Mouse (Mus musculus) myocyte (in vitro differentiated cells): ENCODE data around the gene 4930507D05Rik. TPM values are rescaled to one million over a fixed set of nuclear protein-coding genes. Genes with fewer than 3 reads are reported as not detected.
A peak's percentile ranks its signal among the peaks of the same experiment; 100 is the strongest.
"Not testable (repeated sequence)": the region's sequence is repeated elsewhere in the genome, so short reads cannot be mapped to it uniquely, and the experiment has no call there.

Experiments used
- H3K27me3 ChIP-seq: one replicate; pipeline ENCODE4 v1.6.1; 2011; ENCODE audit not compliant: control insufficient read depth, insufficient read depth, insufficient read length
- H3K36me3 ChIP-seq: one replicate; pipeline ENCODE4 v1.6.1; 2011; ENCODE audit not compliant: control insufficient read depth, insufficient read depth
- H3K4me2 ChIP-seq: one replicate; pipeline ENCODE4 v1.6.1; 2011; ENCODE audit warnings: low read depth, control low read depth
- H3K4me3 ChIP-seq: one replicate; pipeline ENCODE4 v1.5.1; 2011; ENCODE audit warnings: mild to moderate bottlenecking, control low read depth, moderate library complexity
- H3K79me2 ChIP-seq: one replicate; pipeline ENCODE4 v1.6.1; 2011; ENCODE audit not compliant: control insufficient read depth, insufficient read depth
- H3ac ChIP-seq: one replicate; pipeline ENCODE4 v1.6.1; 2011; ENCODE audit not compliant: control insufficient read depth, insufficient read length
- CEBPB ChIP-seq: IDR thresholded peaks from 2 replicates; pipeline ENCODE4 v1.6.1; 2011; ENCODE audit warnings: mild to moderate bottlenecking, moderate library complexity; ENCODE audit not compliant: poor library complexity, insufficient read depth, severe bottlenecking
- E2F4 ChIP-seq: IDR thresholded peaks from one replicate; pipeline ENCODE4 v1.6.1; 2011; ENCODE audit warnings: mild to moderate bottlenecking, control low read depth, moderate library complexity; ENCODE audit not compliant: insufficient read depth
- MAX ChIP-seq: IDR thresholded peaks from one replicate; pipeline ENCODE4 v1.6.1; 2011; ENCODE audit warnings: low read depth, mild to moderate bottlenecking, control low read depth
- MYOD1 ChIP-seq, 3 experiments: IDR thresholded peaks; one replicate each; pipeline ENCODE4 v1.6.1; 2011; ENCODE audit warnings: control low read depth in 2 of 3, low read depth in 2 of 3, mild to moderate bottlenecking in 2 of 3, moderate library complexity in 1 of 3; ENCODE audit not compliant: insufficient read length in 2 of 3, control insufficient read depth in 1 of 3
- MYOG ChIP-seq, 3 experiments: IDR thresholded peaks; one replicate each; pipeline ENCODE4 v1.6.1; 2011; ENCODE audit warnings: control low read depth in 2 of 3, low read depth in 2 of 3, mild to moderate bottlenecking in 2 of 3; ENCODE audit not compliant: insufficient read length in 2 of 3, control insufficient read depth in 1 of 3, insufficient read depth in 1 of 3
- POLR2A ChIP-seq: IDR thresholded peaks from one replicate; pipeline ENCODE4 v1.6.1; 2011; ENCODE audit warnings: low read depth, mild to moderate bottlenecking, control low read depth, moderate library complexity; ENCODE audit not compliant: insufficient read length
- POLR2AphosphoS2 ChIP-seq: IDR thresholded peaks from one replicate; pipeline ENCODE4 v1.6.1; 2011; ENCODE audit warnings: low read depth, control low read depth; ENCODE audit not compliant: insufficient read length
- REST ChIP-seq: IDR thresholded peaks from one replicate; pipeline ENCODE4 v1.6.1; 2011; ENCODE audit warnings: mild to moderate bottlenecking, control low read depth, moderate library complexity; ENCODE audit not compliant: insufficient read depth, insufficient read length
- SRF ChIP-seq: IDR thresholded peaks from one replicate; pipeline ENCODE4 v1.6.1; 2011; ENCODE audit warnings: low read depth; ENCODE audit not compliant: control insufficient read depth, insufficient read length
- TCF12 ChIP-seq: IDR thresholded peaks from one replicate; pipeline ENCODE4 v1.6.1; 2011; ENCODE audit warnings: mild to moderate bottlenecking, control low read depth; ENCODE audit not compliant: poor library complexity, insufficient read depth, severe bottlenecking
- TCF3 ChIP-seq: IDR thresholded peaks from one replicate; pipeline ENCODE4 v1.6.1; 2011; ENCODE audit warnings: low read depth, control low read depth; ENCODE audit not compliant: insufficient read length
- USF1 ChIP-seq: IDR thresholded peaks from one replicate; pipeline ENCODE4 v1.6.1; 2011; ENCODE audit warnings: low read depth, mild to moderate bottlenecking, control low read depth, moderate library complexity
- polyA plus RNA-seq: library from polyadenylated mRNA; unstranded; fragments of >200 nt; fragmentation: generic; extraction: Trizol; gene quantifications from one replicate; pipeline ENCODE4 v1.2.1, GENCODE M21; 2012; ENCODE audit warnings: missing spikeins

The 4930507D05Rik gene
- polyA plus RNA-seq, 1 experiment = 0.20 TPM

DNA sequence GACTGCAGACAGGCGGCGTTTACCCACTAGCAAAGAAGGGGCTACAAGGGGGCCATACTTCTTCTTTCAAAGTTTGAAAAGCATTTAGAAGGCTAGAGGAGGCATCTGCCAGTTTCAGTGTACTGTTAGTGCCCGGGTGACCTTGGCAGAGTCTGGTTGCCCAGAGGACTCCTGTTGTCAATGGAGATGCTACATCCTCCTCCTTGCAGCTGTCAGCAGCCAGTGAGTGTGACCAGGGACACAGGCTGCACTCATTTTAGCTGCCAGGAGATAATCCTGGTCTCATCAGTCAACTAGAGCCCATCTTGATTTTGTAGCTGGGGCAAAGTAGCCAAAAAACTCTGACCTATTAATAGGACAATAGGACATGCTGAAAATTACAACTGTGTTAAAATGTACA lies 28.2 kb upstream of the 4930507D05Rik start:
- Histone ChIP-seq H3K79me2 (no peaks in the 10 kb centered on the region), H3ac (no peak overlapping the region), H3K27me3 (no peaks in the 10 kb centered on the region), H3K4me2 (no peak overlapping the region), H3K36me3 (no peaks in the 10 kb centered on the region), H3K4me3 (no peak overlapping the region)
- TF ChIP-seq USF1 (no peak), MYOG (IDR thresholded peaks at IDR 0.05; ENCODE audit: control insufficient read depth in 1 of 3, insufficient read depth in 1 of 3, insufficient read length in 2 of 3, low read depth in 2 of 3) (peak in 1 of 3 experiments; percentile 50), POLR2AphosphoS2 (no peak), MYOD1 (IDR thresholded peaks at IDR 0.05; ENCODE audit: control insufficient read depth in 1 of 3, insufficient read length in 2 of 3, low read depth in 2 of 3) (peak in 2 of 3 experiments; percentile 21 to 65)

DNA sequence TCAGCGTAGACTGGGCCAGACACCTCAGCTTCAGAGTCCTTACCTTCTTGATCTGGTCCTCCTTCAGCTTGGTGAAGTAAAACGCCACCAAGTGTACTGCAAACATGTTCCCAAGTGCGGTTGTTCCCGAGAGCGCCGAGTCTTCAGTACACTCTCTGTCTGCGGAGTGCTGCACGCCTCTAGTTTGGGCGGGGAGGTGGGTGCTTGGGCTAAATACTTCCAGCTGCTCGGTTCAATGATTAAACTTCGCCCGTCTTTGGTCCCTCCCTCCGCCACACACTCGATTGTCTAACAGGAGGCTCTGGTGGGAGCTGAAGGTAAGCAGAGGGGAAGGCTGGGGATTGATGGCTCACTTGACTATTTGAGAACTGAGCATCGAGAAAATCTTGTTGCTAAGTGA lies 27.0 kb upstream of the 4930507D05Rik start, which contains the start of gene Hkdc1:
TSS of gene Hkdc1 (minus strand) at position 237 of the 400 bp plus-strand sequence.
- Histone ChIP-seq H3K79me2 (no peaks in the 10 kb centered on the region), H3K4me2 (no peak within 1 kb of the TSS), H3ac (no peak within 1 kb of the TSS), H3K27me3 (no peaks in the 10 kb centered on the region), H3K36me3 (no peaks in the 10 kb centered on the region), H3K4me3 (no peak within 1 kb of the TSS)
- no peak for TF ChIP-seq MAX
- TF ChIP-seq POLR2AphosphoS2 = no peak
- TF ChIP-seq REST = no peak
- TF ChIP-seq CEBPB = no peak
- no peak for TF ChIP-seq MYOG (IDR thresholded peaks at IDR 0.05; ENCODE audit: control insufficient read depth in 1 of 3, insufficient read depth in 1 of 3, insufficient read length in 2 of 3, low read depth in 2 of 3)
- TF ChIP-seq POLR2A = no peak
- TF ChIP-seq MYOD1 (IDR thresholded peaks at IDR 0.05; ENCODE audit: control insufficient read depth in 1 of 3, insufficient read length in 2 of 3, low read depth in 2 of 3) = no peak
- no peak for TF ChIP-seq TCF3
- TF ChIP-seq E2F4 = no peak
- TF ChIP-seq SRF = no peak
- TF ChIP-seq USF1 = no peak
- no peak for TF ChIP-seq TCF12

DNA sequence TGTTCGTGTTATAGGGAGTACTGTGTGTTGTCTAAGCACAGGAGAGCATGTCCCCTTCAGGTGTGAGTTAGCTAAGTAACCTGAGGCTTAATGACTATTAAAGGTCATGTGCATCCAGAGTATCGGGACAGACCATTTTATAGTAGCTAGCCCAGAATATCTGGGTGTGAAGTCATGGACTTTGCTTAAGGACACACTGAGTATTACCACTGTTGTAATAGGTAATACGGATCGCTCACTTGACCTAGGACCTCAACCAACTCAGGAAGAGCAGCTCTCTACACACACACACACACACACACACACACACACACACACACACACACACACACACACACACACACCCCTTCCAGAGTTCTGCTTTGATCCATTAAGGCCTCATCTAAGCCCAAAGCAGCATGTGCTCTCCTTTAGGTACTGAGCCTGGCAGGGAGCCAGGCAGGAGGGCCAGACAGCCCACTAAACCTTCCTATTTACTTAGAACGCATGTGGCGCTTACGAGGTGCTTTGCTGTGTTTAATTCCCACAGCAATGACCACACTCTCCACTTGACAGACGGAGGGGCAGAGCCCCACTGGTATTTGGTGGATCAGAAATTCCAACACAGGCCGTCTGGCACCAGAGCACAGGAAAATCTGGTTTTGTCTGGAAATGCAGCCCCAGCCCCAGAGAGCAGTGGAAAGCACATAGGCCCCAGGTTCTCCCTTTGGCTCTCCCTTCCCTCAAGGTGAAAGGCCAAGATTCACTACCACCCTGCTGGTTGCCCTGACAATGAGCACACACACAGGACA lies 24.0 kb upstream of the 4930507D05Rik start:
- TF ChIP-seq SRF = no peak
- no peak for TF ChIP-seq MYOD1 (IDR thresholded peaks at IDR 0.05; ENCODE audit: control insufficient read depth in 1 of 3, insufficient read length in 2 of 3, low read depth in 2 of 3)
- TF ChIP-seq POLR2AphosphoS2 = no peak
- TF ChIP-seq MYOG (IDR thresholded peaks at IDR 0.05; ENCODE audit: control insufficient read depth in 1 of 3, insufficient read depth in 1 of 3, insufficient read length in 2 of 3, low read depth in 2 of 3) = no peak
- TF ChIP-seq TCF3 = no peak
- TF ChIP-seq USF1 = no peak
- TF ChIP-seq MAX = no peak
- Histone ChIP-seq H3K27me3 (no peaks in the 10 kb centered on the region), H3ac (no peak overlapping the region)

DNA sequence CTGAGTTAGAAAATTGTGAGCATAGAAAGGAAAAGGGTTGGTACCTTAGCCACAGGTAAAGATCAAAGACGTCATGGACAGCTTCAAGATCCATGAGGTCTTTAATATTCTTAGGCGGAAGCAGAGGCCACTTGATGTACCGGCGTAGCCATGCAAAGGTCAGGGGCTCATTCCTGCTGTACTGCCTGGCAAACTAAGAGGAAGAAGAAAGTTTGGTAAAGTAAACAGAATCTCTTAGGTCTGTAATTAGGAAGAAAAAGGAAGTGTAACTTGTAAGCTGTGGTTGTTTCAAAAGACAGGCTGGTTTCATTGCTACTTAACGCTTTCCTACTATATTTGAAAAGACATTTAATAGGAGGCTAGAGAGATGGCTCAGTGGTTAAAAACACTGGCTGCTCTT lies 18.9 kb upstream of the 4930507D05Rik start:
- Histone ChIP-seq H3K27me3 (no peaks in the 10 kb centered on the region), H3ac (no peak overlapping the region), H3K4me3 (no peak overlapping the region), H3K4me2 (no peak overlapping the region), H3K79me2 (no peaks in the 10 kb centered on the region), H3K36me3 (peaks cover 46% of the 10 kb centered on the region)
- no peak for TF ChIP-seq REST

More for the DNA sequence above, 24.0 kb upstream of the 4930507D05Rik start:
- Histone ChIP-seq H3K4me2 (no peak overlapping the region), H3K79me2 (no peaks in the 10 kb centered on the region), H3K4me3 (no peak overlapping the region), H3K36me3 (peaks cover 18% of the 10 kb centered on the region)

DNA sequence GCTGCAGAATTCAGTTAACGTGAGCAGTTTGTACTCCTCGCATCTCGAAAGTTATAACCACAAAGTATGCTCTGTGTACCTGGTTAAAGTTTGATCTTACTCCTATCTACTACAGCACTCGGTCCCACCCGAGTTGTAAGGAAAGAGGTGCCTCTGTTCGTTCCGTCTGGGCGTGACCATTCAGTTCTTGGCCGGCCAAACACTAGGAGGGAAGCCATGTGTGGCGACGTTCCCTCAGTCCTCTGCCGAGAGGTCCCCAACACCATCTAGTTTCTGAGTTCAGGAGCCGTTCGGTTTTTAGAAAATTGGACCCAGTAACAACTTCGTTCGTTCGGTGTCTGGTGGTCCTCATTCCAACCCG lies 971 bp downstream of the 4930507D05Rik start:
- H3K27me3 ChIP-seq = no peaks in the 10 kb centered on the region
- H3ac ChIP-seq = peak overlapping the region; percentile 76
- peaks cover 6% of the 10 kb centered on the region for H3K36me3 ChIP-seq
- peak overlapping the region; percentile 84 for H3K4me2 ChIP-seq
- peak overlapping the region; percentile 93 for H3K4me3 ChIP-seq
- TF ChIP-seq REST (no peak), POLR2A (no peak)
- H3K79me2 ChIP-seq = peaks cover 18% of the 10 kb centered on the region

DNA sequence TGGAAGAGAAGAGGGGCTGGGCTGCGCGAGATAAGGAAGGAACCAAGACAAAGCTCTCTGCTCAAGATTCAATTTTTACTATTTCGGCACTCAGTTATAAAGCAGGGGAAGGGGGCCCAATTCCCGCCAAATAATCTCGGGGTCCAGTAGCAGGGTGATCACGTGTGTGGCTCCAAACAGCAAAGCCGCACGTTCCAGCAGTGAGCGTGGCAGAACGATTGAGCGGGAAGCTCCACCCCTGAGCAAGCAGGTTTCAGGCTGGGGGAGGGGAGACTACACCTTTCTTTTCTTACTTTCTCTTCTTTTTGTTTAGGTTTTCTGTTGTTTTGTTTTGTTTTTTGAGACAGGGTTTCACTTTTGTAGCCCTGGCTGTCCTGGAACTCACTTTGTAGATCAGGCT lies 2.7 kb downstream of the 4930507D05Rik start:
- not testable (repeated sequence) for H3ac ChIP-seq, H3K4me3 ChIP-seq, H3K4me2 ChIP-seq, H3K27me3 ChIP-seq
- Histone ChIP-seq H3K79me2 (peaks cover 18% of the 10 kb centered on the region), H3K36me3 (peaks cover 13% of the 10 kb centered on the region)
